Mouse (Mus musculus) lung, embryonic 16.5 days (tissue): ENCODE measurements around the gene Nans. TPM values are rescaled to one million over a fixed set of nuclear protein-coding genes. Genes with fewer than 3 reads are reported as not detected.

Experiments
- ATAC-seq: fragments of 200-750 bp; cut with Nextera tagmentation; 2 replicates; pipeline ENCODE4 v1.8.0; 2017; ENCODE audit warnings: low read depth, mild to moderate bottlenecking, moderate library complexity
- H3K27ac ChIP-seq: fragments of 300-500 bp; sonication (generic); 2 replicates; pipeline ENCODE4 v1.5.1; 2014; ENCODE audit warnings: mild to moderate bottlenecking, control low read depth, low read length
- H3K27me3 ChIP-seq: fragments of 300-500 bp; sonication (generic); 2 replicates; pipeline ENCODE4 v1.6.1; 2014; ENCODE audit warnings: low read depth, low read length, mixed read lengths; ENCODE audit not compliant: control insufficient read depth, insufficient read depth
- H3K36me3 ChIP-seq: fragments of 300-500 bp; sonication (generic); 2 replicates; pipeline ENCODE4 v1.6.1; 2014; ENCODE audit warnings: low read length; ENCODE audit not compliant: control insufficient read depth, insufficient read depth
- H3K4me1 ChIP-seq: fragments of 300-500 bp; sonication (generic); replicated peaks from 2 replicates; pipeline ENCODE4 v1.6.1; 2014; ENCODE audit warnings: low read length, mixed read lengths; ENCODE audit not compliant: control insufficient read depth, insufficient read depth
- H3K4me2 ChIP-seq: fragments of 300-500 bp; sonication (generic); 2 replicates; pipeline ENCODE4 v1.6.1; 2014; ENCODE audit warnings: low read depth, low read length, control low read depth
- H3K4me3 ChIP-seq: fragments of 300-500 bp; sonication (generic); 2 replicates; pipeline ENCODE4 v1.5.1; 2014; ENCODE audit warnings: mild to moderate bottlenecking, low read length, control low read depth
- H3K9ac ChIP-seq: fragments of 300-500 bp; sonication (generic); 2 replicates; pipeline ENCODE4 v1.6.1; 2014; ENCODE audit warnings: low read length, control low read depth
- H3K9me3 ChIP-seq: fragments of 300-500 bp; sonication (generic); 2 replicates; pipeline ENCODE4 v1.6.1; 2016; ENCODE audit warnings: low read length; ENCODE audit not compliant: control insufficient read depth
- WGBS: fragments of 180-500 bp; shearing (Covaris S2); extraction: QIAGEN DNeasy Blood & Tissue Kit; methylation state at CpG from one replicate; pipeline ENCODE4 v1.1.7; 2014; 5-methylcytosine and 5-hydroxymethylcytosine counted together
- polyA plus RNA-seq: library from polyadenylated mRNA; unstranded; fragments of >200 nt; fragmentation: Nextera tagmentation; extraction: Ambion mirVana; gene quantifications from 2 replicates; pipeline ENCODE4 v1.2.1, GENCODE M21; 2015

Gene Nans
- polyA plus RNA-seq, 1 experiment from 2014 or later: 75.8 TPM

DNA sequence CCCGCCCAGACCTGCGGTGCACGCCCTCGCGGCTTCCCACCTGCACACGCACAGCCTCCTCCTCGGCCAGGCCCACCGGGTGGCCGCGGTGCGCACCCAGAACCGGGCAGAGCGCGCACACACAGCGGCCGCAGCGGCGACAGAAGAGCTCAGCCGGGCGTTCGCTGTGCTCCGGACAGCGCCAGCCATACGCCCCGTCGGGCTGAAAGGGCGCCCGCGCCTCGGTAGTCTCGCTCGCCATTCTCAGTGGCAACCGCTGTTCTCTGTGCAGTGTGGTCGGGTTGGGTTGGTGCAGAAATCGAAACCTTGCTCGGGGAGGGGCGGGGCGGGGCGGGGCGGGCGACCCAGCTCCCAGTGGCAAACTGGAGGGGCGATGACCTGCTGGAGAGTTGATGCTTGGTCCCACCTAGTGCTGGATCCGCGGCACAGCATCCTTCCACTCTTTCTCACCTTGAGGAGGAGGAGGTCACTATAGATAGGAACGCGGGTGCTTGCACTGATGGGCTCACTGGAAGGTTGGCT is 46.9 kb downstream of the Nans start, which contains the start of gene Trim14:
Gene Trim14, minus strand, starts transcription at position 302 of the 522 bp plus-strand sequence.
- Histone ChIP-seq H3K4me3 (peak within 1 kb of the TSS; percentile 71), H3K9ac (peak within 1 kb of the TSS; percentile 61), H3K4me2 (peak within 1 kb of the TSS; percentile 61), H3K27me3 (peaks cover 37% of the 10 kb centered on the region), H3K9me3 (no peaks in the 10 kb centered on the region), H3K4me1 (peaks cover 9% of the 10 kb centered on the region), H3K27ac (no peak within 1 kb of the TSS), H3K36me3 (no peaks in the 10 kb centered on the region)
- WGBS: under 1% methylated on average over 46 of the region's 46 CpGs
- peak; percentile 76 for ATAC-seq

DNA sequence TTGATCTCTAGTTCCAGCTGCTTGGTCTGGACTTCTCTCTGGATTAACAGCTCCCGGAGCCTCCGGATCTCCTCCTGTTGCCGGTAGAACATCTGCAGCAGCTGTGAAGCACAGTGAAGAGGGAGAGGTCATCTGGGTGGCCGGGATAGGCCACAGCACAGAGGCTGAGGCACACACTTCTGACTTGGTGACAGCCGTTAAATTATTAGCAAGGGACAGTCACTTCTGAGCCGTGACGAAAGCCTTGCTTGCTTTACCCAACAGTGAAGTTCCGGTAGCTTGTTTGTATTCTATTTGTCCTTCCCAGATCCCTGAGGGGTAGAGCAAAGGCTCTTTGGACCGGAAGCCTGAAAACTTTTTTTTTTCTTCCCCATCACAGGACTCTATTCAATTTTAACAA is 50.1 kb downstream of the Nans start:
- Histone ChIP-seq H3K9me3 (no peaks in the 10 kb centered on the region), H3K4me2 (no peak overlapping the region), H3K27me3 (peaks cover 30% of the 10 kb centered on the region), H3K36me3 (no peaks in the 10 kb centered on the region), H3K9ac (no peak overlapping the region), H3K27ac (no peak overlapping the region), H3K4me1 (peaks cover 9% of the 10 kb centered on the region), H3K4me3 (no peak overlapping the region)
- 49% methylated on average over 9 of the region's 9 CpGs for WGBS
- ATAC-seq: no peak

DNA sequence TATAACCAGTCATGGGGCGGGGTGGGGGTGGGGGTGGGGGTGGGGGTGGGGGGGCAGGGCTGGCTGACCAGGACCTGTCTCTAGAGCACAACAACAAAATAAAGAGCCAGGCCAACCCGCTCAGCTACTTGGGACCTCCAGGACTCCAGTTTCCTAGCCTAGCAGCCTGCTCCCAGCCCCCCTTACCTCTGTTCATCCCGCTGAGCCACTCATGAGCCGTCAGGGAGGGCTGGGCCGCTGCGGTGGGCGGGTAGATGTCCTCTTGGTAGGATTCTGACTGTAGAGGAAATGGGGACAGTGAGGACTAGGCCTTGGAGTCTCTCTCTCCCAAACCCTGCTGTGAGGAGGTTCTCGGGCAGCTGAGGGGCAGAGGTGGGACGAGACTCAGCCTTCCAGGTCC is 52.7 kb downstream of the Nans start:
- Histone ChIP-seq H3K36me3 (no peaks in the 10 kb centered on the region), H3K4me3 (no peak overlapping the region), H3K4me1 (no peaks in the 10 kb centered on the region), H3K27me3 (peaks cover 6% of the 10 kb centered on the region), H3K4me2 (no peak overlapping the region), H3K27ac (no peak overlapping the region), H3K9ac (no peak overlapping the region), H3K9me3 (no peaks in the 10 kb centered on the region)
- 50% methylated on average over 9 of the region's 9 CpGs for WGBS
- ATAC-seq: no peak

DNA sequence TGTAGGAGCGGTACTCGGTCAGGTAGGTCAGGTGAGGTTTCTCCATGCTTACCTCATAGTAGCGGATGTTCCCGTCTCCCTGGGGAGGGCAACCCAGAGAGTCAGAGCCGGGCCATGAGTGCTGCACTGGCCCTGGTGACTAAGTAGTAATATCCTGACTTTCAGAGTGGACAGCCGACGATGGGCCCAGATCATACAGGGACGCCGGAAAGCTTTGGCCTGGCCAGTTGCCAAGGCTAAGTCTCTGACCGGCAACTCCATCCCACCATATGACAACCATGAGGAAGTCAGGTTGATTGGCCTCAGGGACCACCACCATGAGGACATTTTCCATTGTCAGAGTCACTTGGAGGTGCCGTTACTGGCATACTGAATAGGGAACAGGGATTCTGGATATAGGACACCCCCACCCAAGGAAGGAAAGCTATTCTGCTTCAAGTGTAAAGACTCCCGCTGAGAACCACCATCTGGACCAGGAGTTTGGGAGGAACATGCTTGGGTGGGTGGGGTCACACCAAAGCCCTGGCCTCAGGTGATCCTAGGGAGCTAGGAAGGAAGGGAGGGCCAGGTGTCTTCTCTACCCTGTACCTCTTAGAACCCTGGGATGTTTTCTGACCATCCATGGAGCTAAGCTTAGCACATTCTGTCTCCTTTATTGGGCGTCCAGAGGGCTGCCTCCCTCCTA is 54.5 kb downstream of the Nans start:
- H3K36me3 ChIP-seq: no peaks in the 10 kb centered on the region
- no peak for ATAC-seq
- no peaks in the 10 kb centered on the region for H3K27me3 ChIP-seq
- H3K4me1 ChIP-seq: no peaks in the 10 kb centered on the region
- no peak overlapping the region for H3K4me3 ChIP-seq
- H3K4me2 ChIP-seq: no peak overlapping the region
- whole genome bisulfite sequencing: 83% methylated on average over 13 of the region's 13 CpGs
- no peak overlapping the region for H3K27ac ChIP-seq
- H3K9me3 ChIP-seq: no peaks in the 10 kb centered on the region
- no peak overlapping the region for H3K9ac ChIP-seq

DNA sequence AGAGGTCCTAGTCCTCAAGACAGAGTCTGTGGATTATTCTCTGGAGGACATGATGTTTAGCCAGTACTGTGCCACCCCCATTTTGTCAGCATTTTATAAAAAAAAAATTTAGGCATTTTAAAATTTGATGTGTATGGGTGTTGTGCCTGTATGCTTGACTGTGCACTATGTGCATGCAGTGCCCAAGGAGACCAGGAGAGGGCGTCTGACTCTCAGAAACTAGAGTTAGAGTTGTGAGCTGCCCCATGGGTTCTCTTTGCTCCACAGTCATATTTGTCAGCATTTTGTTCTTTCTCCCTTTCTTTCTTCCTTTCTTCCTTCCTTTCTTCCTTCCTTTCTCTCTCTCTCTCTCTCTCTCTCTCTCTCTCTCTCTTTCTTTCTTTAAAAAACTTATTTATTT is 55.3 kb downstream of the Nans start:
- no peak overlapping the region for H3K4me3 ChIP-seq
- H3K9ac ChIP-seq: no peak overlapping the region
- no peak overlapping the region for H3K27ac ChIP-seq
- WGBS: 29% methylated on average over 1 of the region's 1 CpGs
- no peak for ATAC-seq
- no peaks in the 10 kb centered on the region for H3K36me3 ChIP-seq
- H3K9me3 ChIP-seq: no peaks in the 10 kb centered on the region
- no peaks in the 10 kb centered on the region for H3K4me1 ChIP-seq
- no peaks in the 10 kb centered on the region for H3K27me3 ChIP-seq
- H3K4me2 ChIP-seq: no peak overlapping the region

DNA sequence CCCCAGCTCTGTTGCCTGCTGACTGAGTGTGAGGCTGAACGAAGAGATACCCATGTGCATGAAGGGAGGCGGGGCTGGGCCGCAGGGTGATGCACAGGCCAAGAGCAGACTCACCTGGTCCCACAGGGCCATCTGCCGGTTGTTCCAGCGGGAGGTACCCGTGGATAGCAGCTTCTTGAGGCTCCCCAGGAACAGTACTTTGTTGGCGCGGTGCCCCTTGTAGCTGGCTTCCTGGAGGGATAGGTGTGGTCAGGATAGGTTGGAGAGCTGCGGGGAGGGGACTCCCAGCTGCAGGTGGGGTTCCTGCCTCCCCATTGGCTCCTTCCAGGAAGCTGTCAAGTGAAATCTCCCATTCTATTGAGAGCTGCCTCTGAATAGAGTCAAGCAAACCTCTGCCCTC is 56.5 kb downstream of the Nans start:
- Histone ChIP-seq H3K9ac (no peak overlapping the region), H3K9me3 (no peaks in the 10 kb centered on the region), H3K4me2 (no peak overlapping the region), H3K27ac (no peak overlapping the region), H3K4me1 (no peaks in the 10 kb centered on the region), H3K4me3 (no peak overlapping the region), H3K36me3 (no peaks in the 10 kb centered on the region), H3K27me3 (no peaks in the 10 kb centered on the region)
- WGBS: 11% methylated on average over 9 of the region's 9 CpGs
- peak; percentile 77 for ATAC-seq

DNA sequence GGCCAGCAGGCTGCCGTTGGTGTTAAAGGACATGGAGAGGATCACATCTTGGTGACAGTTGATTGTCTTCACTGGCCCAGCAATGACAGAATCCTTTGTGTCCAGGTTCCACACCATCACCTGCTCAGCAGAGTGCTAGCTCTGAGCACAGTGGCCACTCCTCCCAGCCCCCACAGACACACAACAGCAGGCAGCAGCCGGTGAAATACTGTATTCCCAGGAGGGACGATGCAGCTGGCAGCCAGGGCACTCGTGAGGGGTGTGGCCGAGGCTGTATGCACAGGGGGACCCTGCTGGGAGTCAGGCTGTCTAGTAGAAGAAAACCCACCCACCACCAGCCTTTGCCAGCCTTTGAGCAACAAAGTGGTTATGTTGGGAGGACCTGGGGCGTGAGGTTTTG is 57.7 kb downstream of the Nans start:
- WGBS: 41% methylated on average over 6 of the region's 6 CpGs
- no peaks in the 10 kb centered on the region for H3K36me3 ChIP-seq
- no peak overlapping the region for H3K4me2 ChIP-seq
- H3K9me3 ChIP-seq: no peaks in the 10 kb centered on the region; the same call in 1 of the 2 replicates
- H3K4me3 ChIP-seq: no peak overlapping the region
- H3K27ac ChIP-seq: no peak overlapping the region
- H3K9ac ChIP-seq: no peak overlapping the region
- no peaks in the 10 kb centered on the region for H3K4me1 ChIP-seq
- no peak for ATAC-seq
- H3K27me3 ChIP-seq: no peaks in the 10 kb centered on the region

DNA sequence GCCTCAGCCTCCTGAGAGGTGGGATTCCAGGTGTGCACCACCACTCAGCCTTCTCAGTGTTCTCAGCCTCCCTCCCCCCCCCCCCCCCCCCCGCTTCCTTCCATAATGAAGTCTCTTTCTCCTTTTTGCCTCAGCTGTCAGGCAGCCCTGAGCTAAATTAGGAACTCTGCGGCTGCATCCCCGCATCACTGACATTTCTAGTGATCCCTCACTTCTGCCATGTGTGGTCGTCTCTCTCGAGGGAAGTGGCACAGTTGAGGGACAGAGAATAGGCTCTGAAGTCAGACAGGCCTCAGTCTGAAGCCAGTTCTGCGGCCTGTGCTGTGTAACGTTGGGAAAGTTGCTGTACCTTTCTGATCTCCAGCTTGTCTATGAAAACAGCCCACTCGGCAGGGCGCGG is 60.9 kb downstream of the Nans start:
- no peak overlapping the region for H3K4me3 ChIP-seq
- H3K4me1 ChIP-seq: peaks cover 5% of the 10 kb centered on the region
- no peak overlapping the region for H3K27ac ChIP-seq
- H3K9ac ChIP-seq: no peak overlapping the region
- no peak overlapping the region for H3K4me2 ChIP-seq
- no peak for ATAC-seq
- no peaks in the 10 kb centered on the region; the same call in 1 of the 2 replicates for H3K9me3 ChIP-seq
- 74% methylated on average over 9 of the region's 10 CpGs for WGBS
- H3K36me3 ChIP-seq: no peaks in the 10 kb centered on the region
- H3K27me3 ChIP-seq: no peaks in the 10 kb centered on the region

DNA sequence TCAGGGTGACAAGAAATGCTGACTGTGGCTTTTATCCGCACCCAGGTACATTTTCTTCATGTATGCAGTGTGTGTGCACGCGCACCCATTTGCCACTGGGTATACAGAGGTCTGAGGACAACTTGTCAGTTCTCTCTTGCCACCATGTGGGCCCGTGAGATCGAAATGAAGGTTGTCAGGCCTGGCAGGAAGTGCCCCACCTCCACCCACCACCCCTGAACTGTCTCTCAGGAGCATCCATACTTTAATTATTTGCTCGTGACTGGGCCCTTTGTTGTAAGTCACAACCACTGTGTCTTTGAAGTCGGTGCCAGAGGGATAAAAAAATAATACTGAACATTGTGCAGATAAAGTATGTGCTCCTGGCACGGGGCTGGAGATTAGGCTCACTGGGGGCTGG is 61.4 kb downstream of the Nans start:
- no peak for ATAC-seq
- no peaks in the 10 kb centered on the region; the same call in 1 of the 2 replicates for H3K9me3 ChIP-seq
- whole genome bisulfite sequencing: 49% methylated on average over 8 of the region's 8 CpGs
- no peak overlapping the region for H3K9ac ChIP-seq
- H3K27ac ChIP-seq: no peak overlapping the region
- H3K4me3 ChIP-seq: no peak overlapping the region
- H3K4me1 ChIP-seq: peaks cover 5% of the 10 kb centered on the region
- no peak overlapping the region for H3K4me2 ChIP-seq
- no peaks in the 10 kb centered on the region for H3K27me3 ChIP-seq
- no peaks in the 10 kb centered on the region for H3K36me3 ChIP-seq
